Mouse (Mus musculus) inflammation-experienced regulatory T-cells, adult 16 weeks (primary cell): ENCODE measurements around the gene Olfr354. TPM values are rescaled to one million over a fixed set of nuclear protein-coding genes. Genes with fewer than 3 reads are reported as not detected.

Experiments used
- polyA plus RNA-seq: library from polyadenylated mRNA; unstranded; fragments of 100-300 nt; shearing (Covaris generic); gene quantifications from one replicate; pipeline ENCODE4 v1.2.1, GENCODE M21; 2017

Gene Olfr354
- polyA plus RNA-seq: not detected

GRCm38 (mm10) chr2:36905380-36905779 lies at the start of gene Olfr354:
Olfr354 (plus strand) TSS chr2:36905680.

GRCm38 (mm10) chr2:36862560-36862959 lies 42.9 kb upstream of the Olfr354 start, which contains the start of gene Olfr351:
Olfr351 (minus strand) TSS chr2:36862660.

GRCm38 (mm10) chr2:36868160-36868559 lies 37.3 kb upstream of the Olfr354 start, which contains the start of gene Olfr352:
Olfr352 (plus strand) TSS chr2:36868460.

GRCm38 (mm10) chr2:36892836-36893235 lies 12.6 kb upstream of the Olfr354 start, which contains the start of gene Olfr353:
Olfr353 (minus strand) TSS chr2:36892936.

GRCm38 (mm10) chr2:36928797-36929196 lies 23.3 kb downstream of the Olfr354 start, which contains the start of gene Olfr355:
Olfr355 (minus strand) TSS chr2:36928897.

GRCm38 (mm10) chr2:36936821-36937220 lies 31.3 kb downstream of the Olfr354 start, which contains the start of gene Olfr356:
Olfr356 (plus strand) TSS chr2:36937121.

Other genes with a start within 250 kb of the Olfr354 start
- gene Olfr346, start 219.9 kb upstream of the Olfr354 start, polyA plus RNA-seq: not detected
- gene Olfr347, start 173.8 kb upstream of the Olfr354 start, polyA plus RNA-seq: not detected
- gene Olfr348, start 121.4 kb upstream of the Olfr354 start, polyA plus RNA-seq: not detected
- not detected for gene Olfr50, start 115.1 kb upstream of the Olfr354 start, polyA plus RNA-seq
- not detected for gene Olfr3, start 88.6 kb upstream of the Olfr354 start, polyA plus RNA-seq
- gene Olfr350, start 59.4 kb upstream of the Olfr354 start, polyA plus RNA-seq: not detected
- not detected for gene Olfr351, start 43.0 kb upstream of the Olfr354 start, polyA plus RNA-seq
- not detected for gene Olfr352, start 37.2 kb upstream of the Olfr354 start, polyA plus RNA-seq
- gene Olfr353, start 12.7 kb upstream of the Olfr354 start, polyA plus RNA-seq: not detected
- gene Olfr355, start 23.2 kb downstream of the Olfr354 start, polyA plus RNA-seq: not detected
- not detected for gene Olfr356, start 31.4 kb downstream of the Olfr354 start, polyA plus RNA-seq
- not detected for gene Olfr357, start 88.1 kb downstream of the Olfr354 start, polyA plus RNA-seq
- not detected for gene Olfr358, start 103.7 kb downstream of the Olfr354 start, polyA plus RNA-seq
- gene Olfr360, start 160.1 kb downstream of the Olfr354 start, polyA plus RNA-seq: not detected
- not detected for gene Olfr361, start 183.6 kb downstream of the Olfr354 start, polyA plus RNA-seq
- not detected for gene Olfr362, start 212.2 kb downstream of the Olfr354 start, polyA plus RNA-seq
- gene Olfr364-ps1, start 233.6 kb downstream of the Olfr354 start, polyA plus RNA-seq: not detected